Mouse (Mus musculus) neural tube, embryonic 10.5 days (tissue): Measurements from ENCODE around the gene Agrp.
"Not testable (repeated sequence)": the region's sequence is repeated elsewhere in the genome, so short reads cannot be mapped to it uniquely, and the experiment has no call there.

Source experiments
- DNase-seq: peaks from one replicate; pipeline ENCODE4 v3.0.0-alpha.2; 2017; ENCODE audit warnings: low spot score; ENCODE audit errors: extremely low spot score

Gene Agrp

DNA sequence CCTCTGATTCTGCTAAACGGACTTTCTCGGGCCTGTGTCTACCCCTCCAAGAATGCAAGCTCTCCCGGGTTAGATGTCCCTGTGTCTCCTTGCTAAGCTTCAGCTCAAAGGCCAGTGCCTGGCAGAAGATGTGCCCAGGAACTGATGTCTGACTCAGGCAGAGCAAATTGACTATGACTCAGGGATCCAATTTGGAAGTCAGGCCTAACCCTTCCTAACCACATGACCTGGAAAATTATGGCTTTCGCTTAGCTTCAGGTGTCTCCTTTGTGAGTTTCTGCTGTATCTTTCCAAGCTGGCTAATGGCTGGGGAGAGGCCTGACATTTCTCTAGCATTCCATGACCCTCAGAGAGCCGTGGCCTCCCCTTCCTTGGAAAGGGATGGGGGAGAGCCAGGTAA is 35.9 kb downstream of the Agrp start:
- no peak for DNase-seq

DNA sequence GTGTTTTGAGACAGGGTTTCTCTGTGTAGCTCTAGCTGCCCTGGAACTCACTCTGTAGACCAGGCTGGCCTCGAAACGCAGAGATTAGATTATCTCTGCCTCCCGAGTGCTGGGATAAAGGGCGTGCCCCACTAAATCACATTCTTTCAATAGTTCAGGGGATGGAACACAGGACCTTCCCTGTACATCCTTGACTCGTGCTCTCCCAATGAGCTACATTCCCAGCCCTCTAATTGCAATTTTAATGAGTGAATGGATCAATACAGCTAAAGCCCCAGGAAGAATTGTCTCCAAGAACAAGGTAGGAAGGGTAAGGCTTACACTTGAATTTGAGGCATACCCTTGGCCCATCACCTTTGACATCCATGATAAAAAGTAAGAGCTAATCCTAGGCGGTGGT is 38.4 kb downstream of the Agrp start:
- DNase-seq = no peak

DNA sequence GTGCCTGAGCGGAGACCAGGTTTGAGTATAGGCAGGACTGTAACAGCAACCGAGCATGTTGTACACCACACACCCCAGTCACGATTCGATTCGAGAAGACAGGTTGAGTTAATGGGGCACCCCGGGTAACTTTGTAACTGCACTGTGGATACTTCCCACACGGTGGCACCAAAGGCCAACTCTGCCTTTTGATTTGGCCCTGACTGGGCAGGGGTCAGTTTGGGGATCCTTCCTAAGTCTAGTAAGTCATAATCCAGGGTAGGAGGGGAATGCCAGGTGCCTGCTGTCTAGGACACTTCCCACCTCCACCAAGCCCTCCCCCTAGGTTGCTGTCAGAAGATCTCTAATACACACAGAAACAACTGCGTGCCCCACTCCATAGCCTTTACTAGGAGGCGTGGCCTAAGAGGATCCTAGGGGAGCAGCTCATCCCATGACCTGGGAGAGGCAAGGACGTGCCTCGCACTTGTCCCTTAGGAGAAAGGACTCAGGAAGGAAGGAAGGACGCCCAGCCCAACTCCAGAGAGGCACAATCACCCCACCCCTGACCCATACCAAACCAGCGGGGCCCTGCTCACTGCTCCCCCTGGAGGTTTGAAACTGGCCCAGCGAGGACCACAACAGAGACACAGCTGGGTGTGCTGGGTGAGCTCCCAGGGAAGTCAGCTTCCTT is 40.7 kb downstream of the Agrp start:
- peak; percentile 63 for DNase-seq

DNA sequence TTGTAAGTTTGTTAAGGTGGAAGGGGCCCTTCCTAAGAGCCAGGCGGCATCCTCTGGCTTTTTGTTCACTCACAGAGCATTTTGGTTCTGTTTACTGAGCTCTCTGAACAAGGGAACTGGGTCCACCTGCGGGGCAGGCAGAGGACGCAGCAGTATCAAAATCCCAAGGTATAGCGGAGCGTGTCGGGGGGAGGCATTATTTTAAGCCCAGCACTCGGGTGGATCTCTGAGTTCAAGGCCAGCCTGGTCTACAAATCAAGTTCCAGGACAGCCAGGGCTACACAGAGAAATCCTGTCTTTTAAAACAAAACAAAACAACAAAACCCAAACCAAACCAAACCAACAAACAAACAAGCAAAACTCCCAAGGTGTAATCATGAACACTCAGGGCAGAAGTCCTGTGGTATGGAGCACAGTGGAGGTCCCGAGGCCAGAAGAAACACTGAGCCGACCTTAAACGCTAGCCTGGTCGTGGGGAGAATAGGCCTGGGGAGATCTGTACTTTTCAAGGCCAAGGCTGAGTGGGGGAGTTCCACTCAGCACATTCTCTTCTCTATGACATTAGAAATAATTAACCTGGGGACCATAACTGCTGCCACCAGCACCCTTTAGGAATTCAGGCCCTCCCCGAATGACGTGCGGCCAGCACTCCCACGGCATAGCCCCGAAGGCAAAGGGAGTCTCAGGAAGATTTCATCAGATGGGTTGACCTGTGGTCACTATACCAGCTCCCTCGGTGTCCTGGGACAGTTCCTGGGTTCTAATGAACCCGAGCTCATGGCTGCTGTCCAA is 42.5 kb downstream of the Agrp start:
- no peak for DNase-seq

DNA sequence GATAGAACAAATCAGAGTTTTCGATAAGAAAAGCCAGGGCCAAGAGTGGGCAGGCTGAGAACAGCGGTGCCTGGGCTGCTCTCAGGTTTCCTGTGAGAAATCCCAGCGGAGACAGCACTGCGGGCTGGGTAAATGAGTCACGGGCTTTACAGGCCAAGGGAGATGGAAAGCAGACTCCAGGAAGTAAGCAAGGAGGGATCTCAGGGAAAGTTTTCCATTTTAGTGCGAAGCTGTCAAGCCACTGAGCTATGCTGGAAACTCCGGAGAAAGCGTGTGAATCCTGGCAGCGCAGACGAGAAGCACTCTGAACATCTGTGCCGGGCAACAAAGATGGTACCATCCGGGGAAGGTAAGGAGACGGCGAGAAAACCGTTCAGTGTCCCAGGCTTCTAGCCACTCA is 43.3 kb downstream of the Agrp start:
- peak; percentile 47 for DNase-seq

DNA sequence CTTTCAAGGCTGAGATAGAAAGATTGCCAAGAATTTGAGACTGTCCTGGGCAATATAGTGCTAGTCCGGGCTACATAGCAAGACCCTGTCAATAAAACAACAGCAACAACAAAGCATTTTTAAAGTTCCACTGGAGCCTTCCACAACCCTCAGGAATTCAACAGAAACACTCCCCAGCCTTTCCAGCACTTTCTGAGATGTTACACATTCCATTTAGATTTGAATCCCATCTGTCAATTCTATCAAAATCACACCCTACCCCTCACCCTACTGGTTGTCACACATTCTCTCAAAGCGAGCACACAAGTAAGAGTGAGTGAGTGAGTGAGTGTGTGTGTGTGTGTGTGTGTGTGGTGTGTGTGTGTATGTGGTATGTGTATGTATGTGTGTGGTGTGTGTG is 44.8 kb downstream of the Agrp start:
- no peak for DNase-seq

DNA sequence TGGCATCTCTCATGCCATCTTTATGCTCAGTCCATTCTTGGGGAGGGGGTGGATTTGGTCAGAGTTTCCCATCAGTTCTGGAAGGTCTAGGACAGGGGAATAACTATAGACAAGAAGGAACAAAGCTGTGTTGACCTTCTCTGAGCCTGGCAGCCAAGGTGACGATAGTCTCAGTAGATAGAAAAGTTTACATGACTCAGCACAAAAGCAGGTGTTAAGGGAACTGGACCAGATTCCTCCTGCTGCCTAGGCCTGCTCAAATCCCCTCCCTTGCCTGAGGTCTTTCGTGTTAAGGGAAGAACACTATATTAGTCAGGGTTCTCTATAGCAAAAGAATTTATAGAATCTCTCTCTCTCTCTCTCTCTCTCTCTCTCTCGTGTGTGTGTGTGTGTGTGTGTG is 57.5 kb downstream of the Agrp start:
- DNase-seq = no peak

DNA sequence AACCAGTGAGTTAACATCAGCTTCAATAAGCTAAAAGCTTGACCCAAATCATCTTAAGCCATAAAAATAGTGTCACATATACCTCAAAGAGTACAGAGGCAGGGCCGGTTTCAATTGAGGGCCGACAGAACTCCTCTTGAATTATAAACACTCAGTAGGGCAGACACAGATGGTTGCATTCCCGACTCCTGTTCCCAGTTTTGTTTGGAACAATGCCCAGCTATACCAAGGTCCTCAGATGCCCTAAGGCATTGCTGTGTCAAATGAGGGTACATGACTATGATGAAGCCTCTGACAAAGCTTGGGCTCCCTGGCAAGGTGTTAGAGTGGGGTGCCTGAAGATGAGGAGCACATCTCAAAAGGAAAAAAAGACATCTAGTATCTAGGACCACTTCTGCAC is 61.7 kb downstream of the Agrp start:
- no peak for DNase-seq

DNA sequence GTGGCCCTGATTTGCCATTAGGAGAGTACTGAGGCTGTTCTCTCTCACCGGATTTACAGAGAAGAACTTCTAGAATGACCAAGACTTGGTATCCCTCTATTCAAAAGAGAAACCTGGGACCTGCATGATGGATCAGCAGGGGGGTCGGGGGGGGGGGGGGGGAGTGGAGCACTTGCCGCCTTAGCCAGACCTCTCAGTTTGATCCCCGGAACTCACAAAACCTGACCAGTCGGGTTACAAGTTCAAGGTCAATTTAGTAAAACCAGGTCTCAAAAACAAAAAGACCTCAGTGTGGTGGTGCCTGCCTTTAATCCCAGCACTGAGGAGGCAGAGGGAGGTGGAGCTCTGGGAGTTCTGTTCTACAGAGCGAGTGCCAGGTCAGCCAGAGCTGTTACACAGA is 62.5 kb downstream of the Agrp start:
- DNase-seq = no peak

DNA sequence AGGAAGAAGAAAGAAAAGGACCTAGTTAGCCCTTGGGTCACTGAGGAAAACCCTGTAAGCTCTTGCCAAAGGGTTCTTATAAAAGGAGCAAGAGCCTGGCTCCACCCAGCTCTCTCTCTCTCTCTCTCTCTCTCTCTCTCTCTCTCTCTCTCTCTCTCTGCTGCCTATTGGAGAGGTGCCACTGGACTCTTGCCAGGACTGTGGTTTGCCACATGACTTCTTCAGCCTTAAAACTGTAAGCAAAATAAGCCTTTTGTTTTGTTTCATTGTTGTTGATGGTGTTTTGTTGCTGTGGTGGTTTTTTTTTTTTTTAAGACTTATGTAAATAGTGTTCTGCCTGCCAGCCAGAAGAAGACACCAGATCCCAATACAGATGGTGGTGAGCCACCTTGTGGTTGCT is 63.8 kb downstream of the Agrp start:
- no peak for DNase-seq

DNA sequence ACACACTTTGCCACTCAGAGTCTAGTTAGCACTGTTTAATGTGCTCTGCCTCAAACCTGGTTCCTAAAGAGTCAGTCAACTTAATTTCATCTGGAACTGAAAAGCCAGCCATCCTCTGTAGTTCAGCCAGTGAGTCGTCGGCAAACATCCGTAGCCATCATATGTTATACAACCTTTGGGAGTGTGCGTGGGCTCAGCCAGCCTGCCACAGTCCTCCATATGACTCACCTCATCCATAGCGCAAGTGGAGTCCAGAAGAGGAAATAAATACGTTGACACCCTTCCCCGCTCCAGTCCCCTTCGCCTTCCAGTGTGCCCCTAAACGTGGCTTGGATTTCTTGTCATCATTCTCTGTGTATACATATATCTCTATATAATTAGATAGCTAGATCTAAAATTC is 65.4 kb downstream of the Agrp start:
- no peak for DNase-seq

DNA sequence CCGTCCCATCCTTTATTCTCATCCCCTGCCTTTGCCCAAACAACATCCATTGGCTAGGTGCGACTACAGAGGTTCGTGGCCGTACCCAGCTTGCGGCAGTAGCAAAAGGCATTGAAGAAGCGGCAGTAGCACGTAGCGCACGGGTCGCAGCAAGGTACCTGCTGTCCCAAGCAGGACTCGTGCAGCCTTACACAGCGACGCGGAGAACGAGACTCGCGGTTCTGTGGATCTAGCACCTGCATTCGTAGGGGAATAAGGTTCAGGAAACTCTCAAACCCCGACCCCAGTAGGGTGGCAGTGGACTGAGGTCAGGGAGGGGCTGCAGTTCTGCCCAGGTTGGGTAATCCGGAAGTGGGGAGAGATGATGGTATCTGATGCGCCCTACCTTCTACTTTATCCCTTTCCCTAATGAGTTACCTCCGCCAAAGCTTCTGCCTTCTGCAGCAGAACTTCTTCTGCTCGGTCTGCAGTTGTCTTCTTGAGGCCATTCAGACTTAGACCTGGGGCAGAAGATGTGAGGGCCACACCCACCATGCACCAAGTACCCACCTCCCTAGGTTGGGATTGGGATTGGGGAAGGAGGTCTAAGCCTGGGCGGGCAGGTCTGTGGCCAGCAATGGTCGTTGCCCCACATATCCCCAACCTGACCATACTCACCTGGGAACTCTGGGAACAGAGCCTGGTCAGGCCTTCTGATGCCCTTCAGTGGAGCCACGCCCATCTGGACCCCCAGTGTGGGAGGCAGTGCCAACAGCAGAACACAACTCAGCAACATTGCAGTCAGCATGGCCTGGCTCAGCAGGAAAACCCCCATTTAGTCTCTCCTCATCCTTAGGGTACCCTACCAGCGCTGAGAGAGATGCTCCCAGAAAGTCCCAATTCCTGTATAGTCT is 70.2 kb downstream of the Agrp start:
- no peak for DNase-seq

DNA sequence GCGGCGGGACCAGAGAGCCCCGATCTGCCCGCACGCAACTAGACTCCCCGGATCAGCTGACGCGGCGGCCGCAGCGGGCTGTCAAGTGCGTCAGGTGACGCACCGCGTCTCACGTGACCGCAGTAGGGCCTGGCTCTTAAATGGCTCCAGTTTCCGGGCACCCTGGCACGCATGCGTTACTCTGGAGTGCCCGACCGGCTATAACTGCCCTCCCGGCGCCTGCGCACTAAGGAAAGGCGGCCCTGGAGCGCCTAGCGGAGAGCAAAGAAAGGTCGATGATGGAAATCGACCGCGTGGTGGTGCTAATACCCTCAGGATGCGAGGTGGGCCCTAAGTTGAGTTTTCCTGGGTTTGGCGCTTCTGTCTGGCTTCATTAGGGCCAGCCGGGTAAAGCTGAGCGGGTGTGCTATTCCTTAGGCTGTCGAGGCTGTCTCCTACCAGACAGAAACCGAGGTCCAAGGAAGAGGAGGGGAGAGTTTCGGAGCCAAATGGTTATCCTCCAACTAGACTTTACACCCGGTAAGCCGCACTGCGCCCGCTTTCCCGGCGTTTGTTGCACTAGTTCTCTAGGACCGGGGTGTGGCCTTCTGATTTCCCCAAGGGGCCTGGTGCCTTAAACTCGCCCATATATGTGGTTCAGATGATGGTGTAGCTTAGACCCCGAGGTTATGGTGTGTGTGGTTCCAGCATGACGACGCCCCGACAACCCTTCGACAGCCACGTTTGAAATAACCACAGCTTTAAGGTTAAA is 71.1 kb downstream of the Agrp start, which contains the start of gene Atp6v0d1:
TSS of gene Atp6v0d1 (minus strand) at position 96 of the 751 bp plus-strand sequence.
- DNase-seq = peak; percentile 99

DNA sequence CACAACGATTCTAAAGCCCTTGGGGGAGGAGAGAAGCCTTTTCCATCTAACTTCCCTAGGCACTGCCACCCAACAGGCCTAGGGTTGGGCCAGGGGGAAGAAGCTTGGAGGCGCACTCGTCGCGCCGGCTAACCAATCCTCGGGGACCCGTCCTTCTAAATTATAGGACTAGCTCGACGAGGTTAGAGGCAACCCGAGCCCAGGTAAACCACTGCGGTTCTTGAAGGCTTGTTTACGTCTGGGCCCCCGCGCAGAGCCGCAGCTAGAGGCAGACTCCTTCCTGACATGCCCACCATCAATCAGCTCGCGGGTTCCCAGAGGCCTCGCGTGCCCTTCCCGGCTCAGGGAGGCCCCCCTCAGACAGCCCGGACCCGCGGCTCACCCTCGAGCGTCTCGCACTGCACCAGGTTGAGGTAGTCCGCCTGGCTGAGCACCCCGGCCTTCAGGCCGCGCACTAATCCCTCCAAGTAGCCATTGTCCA is 71.8 kb downstream of the Agrp start:
- no peak for DNase-seq

DNA sequence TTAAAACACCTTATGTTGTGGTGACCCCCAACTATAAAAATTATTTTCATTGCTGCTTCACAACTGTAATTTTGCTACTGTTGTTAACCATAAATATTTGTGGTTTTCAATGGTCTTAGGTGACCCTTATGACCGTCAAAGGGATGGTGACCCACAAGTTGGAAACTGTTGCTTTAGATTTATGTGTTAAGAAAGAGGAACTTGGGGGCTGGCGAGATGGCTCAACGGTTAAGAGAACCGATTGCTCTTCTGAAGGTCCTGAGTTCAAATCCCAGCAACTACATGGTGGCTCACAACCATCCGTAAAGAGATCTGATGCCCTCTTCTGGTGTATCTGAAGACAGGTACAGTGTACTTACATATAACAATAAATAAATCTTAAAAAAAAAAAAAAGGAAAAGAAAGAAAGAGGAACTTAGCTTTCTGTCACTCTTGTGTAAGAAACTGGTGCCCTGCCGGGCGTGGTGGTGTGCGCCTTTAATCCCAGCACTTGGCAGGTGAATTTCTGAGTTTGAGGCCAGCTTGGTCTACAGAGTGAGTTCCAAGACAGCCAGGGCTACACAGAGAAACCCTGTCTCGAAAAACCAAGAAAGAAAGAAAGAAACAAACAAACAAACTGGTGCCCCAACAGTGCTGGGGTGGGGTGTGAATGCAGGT is 72.5 kb downstream of the Agrp start:
- not testable (repeated sequence) for DNase-seq

DNA sequence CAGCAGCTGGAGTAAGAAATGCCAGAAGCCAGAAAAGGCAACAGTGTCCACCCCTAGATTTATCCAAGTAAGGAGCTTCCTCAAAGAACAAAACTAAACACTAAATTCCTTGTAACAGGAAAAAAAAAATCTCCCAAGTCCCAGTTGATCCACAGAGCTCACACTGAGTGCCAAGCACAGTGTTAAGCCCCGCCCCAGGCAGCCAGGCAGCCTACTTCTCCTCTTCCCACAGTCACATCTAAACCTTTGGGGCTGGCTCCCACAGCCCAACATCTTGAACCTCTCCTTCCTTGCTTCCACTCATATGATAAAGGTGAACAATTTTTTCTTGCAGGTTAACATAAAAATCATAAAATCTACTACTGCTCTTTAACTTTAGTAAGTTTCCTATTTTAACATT is 73.3 kb downstream of the Agrp start:
- DNase-seq = no peak

DNA sequence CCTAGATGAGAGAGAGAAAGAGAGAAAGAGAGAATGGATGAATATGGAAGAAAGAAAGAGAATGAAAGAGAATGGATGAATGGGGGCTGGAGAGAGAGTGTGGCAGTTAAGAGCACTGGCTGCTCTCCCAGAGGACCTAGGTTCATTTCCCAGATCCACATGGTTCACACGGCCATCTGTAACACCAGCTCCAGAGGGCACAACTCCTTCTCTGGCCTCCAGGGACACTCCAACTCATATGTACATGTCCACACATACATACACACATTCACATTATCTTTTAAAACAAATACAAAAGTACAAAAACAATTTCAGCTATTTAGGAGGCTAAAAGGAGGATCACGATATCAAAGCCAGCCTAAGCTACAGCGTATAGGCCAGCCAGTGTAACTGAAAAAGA is 74.3 kb downstream of the Agrp start:
- DNase-seq = no peak

DNA sequence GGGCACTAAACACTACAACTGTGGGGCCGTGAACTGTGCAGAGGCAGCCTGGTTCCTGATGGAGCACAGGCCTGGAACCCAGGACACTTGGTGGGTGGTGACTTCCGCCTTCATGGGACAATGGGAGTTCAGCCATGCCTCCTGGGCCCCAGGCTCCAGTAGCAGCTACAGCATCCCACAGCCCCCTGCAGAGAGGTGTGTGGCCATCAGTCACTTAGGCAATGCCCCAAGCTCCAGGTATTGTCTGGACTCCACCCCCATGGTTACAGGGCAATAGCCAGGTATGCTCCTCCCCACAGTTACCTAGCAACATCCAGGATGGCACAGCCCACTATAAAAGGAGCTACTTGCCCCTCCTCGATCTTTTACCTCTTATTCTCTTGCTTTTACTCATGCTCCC is 82.0 kb downstream of the Agrp start:
- DNase-seq = no peak

DNA sequence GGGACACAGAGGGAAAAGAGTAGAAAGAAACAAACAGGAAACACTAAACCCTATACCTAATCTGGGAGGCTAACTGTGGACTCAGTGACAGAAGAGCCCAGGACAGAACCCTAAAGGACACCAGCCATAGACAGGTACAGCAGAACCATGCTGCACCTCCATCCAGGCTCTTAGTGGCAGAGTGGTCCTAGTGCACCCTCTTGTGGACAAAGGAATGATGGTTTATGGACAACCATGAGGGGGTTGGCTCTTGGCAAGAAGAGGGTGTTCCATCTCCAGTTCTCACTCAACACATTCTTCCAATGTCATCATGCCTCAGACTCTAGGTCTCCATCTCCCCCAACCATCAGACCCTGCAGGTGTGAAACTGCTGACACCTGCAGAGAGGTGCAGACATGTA is 83.1 kb downstream of the Agrp start:
- DNase-seq = peak; percentile 55

DNA sequence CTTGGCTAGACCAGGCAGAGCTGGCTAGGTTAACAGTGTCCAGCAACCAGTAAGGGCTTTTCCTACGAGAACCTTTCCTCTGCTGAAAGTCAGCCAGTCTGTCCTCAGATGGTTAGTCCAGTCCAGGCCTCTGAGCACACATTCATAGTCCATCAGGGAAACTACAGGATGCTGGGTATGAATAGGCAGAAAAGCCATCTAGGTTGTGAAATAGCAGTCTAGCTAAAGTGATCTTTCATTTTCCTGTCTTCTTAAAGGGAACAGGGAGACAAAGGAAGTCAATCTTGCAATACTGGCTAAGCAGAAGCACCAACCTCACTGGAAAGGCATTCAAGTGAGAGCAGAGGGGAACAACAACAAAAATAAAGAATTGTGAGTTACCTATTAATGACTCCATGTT is 84.4 kb downstream of the Agrp start:
- DNase-seq = no peak

DNA sequence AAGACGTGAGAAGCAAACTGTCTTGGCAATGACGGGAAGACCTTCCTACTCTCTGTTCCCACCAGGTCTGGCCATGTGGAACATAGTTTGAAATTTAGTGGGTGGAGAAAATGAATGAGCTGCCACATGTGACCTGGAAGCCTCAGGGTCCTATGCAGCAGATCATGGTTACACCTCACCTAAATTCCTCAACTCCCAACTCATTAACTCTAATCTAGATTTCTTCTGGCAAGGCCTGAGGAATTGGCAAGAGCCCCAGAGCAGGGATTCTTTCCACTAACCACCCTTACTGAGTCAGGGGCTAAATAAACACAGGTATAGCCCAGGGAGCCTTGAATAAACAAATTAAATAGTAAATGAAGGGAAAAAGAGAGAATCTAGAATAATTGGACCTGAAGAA is 85.2 kb downstream of the Agrp start:
- no peak for DNase-seq
